Mouse (Mus musculus) stomach, postnatal 0 days (tissue): ENCODE results near the gene Bbs10. TPM values are rescaled to one million over a fixed set of nuclear protein-coding genes. Genes with fewer than 3 reads are reported as not detected.
A peak's percentile ranks its signal among the peaks of the same experiment; 100 is the strongest.

Experiments
- ATAC-seq: fragments of 200-750 bp; cut with Nextera tagmentation; 2 replicates; pipeline ENCODE4 v1.8.0; 2017; ENCODE audit not compliant: low FRiP score, low TSS enrichment
- DNase-seq: peaks from one replicate; pipeline ENCODE4 v3.0.0-alpha.2; 2016; ENCODE audit warnings: low spot score
- H3K27ac ChIP-seq: fragments of 300-500 bp; sonication (generic); replicated peaks from 2 replicates; pipeline ENCODE4 v1.5.1; 2014; ENCODE audit warnings: mild to moderate bottlenecking, control low read depth
- H3K27me3 ChIP-seq: fragments of 300-500 bp; sonication (generic); 2 replicates; pipeline ENCODE4 v1.6.1; 2014; ENCODE audit warnings: low read length; ENCODE audit not compliant: control insufficient read depth, insufficient read depth
- H3K36me3 ChIP-seq: fragments of 300-500 bp; sonication (generic); 2 replicates; pipeline ENCODE4 v1.6.1; 2014; ENCODE audit warnings: low read length, mixed read lengths; ENCODE audit not compliant: control insufficient read depth, insufficient read depth
- H3K4me1 ChIP-seq: fragments of 300-500 bp; sonication (generic); replicated peaks from 2 replicates; pipeline ENCODE4 v1.6.1; 2014; ENCODE audit warnings: antibody characterized with exemption; ENCODE audit not compliant: control insufficient read depth, insufficient read depth
- H3K4me2 ChIP-seq: fragments of 300-500 bp; sonication (generic); replicated peaks from 2 replicates; pipeline ENCODE4 v1.6.1; 2014; ENCODE audit warnings: low read depth, mild to moderate bottlenecking, control low read depth, moderate library complexity
- H3K4me3 ChIP-seq: fragments of 300-500 bp; sonication (generic); 2 replicates; pipeline ENCODE4 v1.5.1; 2014; ENCODE audit warnings: low read depth, low read length, control low read depth
- H3K9ac ChIP-seq: fragments of 300-500 bp; sonication (generic); 2 replicates; pipeline ENCODE4 v1.6.1; 2014; ENCODE audit warnings: mild to moderate bottlenecking, low read length, control low read depth, mixed read lengths
- H3K9me3 ChIP-seq: fragments of 300-500 bp; sonication (generic); 2 replicates; pipeline ENCODE4 v1.6.1; 2016; ENCODE audit warnings: low read length; ENCODE audit not compliant: control insufficient read depth
- CTCF ChIP-seq: IDR thresholded peaks from 2 replicates; pipeline ENCODE4 v1.5.1; 2016; ENCODE audit warnings: antibody characterized with exemption, low read depth, mild to moderate bottlenecking, moderate library complexity
- EP300 ChIP-seq: optimal IDR thresholded peaks from 2 replicates; pipeline ENCODE3; 2016; ENCODE audit warnings: antibody characterized with exemption
- WGBS: fragments of 180-500 bp; shearing (Covaris S2); extraction: QIAGEN DNeasy Blood & Tissue Kit; methylation state at CpG from one replicate; pipeline ENCODE4 v1.1.7; 2014; 5-methylcytosine and 5-hydroxymethylcytosine counted together
- polyA plus RNA-seq: library from polyadenylated mRNA; unstranded; fragments of >200 nt; fragmentation: Nextera tagmentation; extraction: Ambion mirVana; gene quantifications from 2 replicates; pipeline ENCODE4 v1.2.1, GENCODE M21; 2015

Gene Bbs10
- polyA plus RNA-seq, 1 experiment from 2014 or later = 1.5 TPM

- DNase-seq = no peak
- Histone ChIP-seq H3K9me3 (no peaks in the 10 kb centered on the region), H3K4me3 (no peak overlapping the region), H3K36me3 (no peaks in the 10 kb centered on the region), H3K27ac (no peak overlapping the region), H3K9ac (no peak overlapping the region), H3K27me3 (no peaks in the 10 kb centered on the region), H3K4me1 (no peaks in the 10 kb centered on the region), H3K4me2 (no peak overlapping the region)
- TF ChIP-seq EP300 (no peak), CTCF (peak; percentile 37)
- no peak for ATAC-seq
- 83% methylated on average over 6 of the region's 6 CpGs for WGBS
Measured at GRCm38 (mm10) chr10:111299591-111299990, 1.1 kb downstream of the Bbs10 start.

GRCm38 (mm10) chr10:111301041-111301440, 2.6 kb downstream of the Bbs10 start:
- no peaks in the 10 kb centered on the region for H3K36me3 ChIP-seq
- no peak overlapping the region for H3K27ac ChIP-seq
- no peak overlapping the region for H3K9ac ChIP-seq
- TF ChIP-seq CTCF (no peak), EP300 (no peak)
- ATAC-seq (no peak), DNase-seq (no peak)
- no peaks in the 10 kb centered on the region for H3K4me1 ChIP-seq
- no peaks in the 10 kb centered on the region for H3K9me3 ChIP-seq
- H3K27me3 ChIP-seq = no peaks in the 10 kb centered on the region
- WGBS = 89% methylated on average over 5 of the region's 5 CpGs
- no peak overlapping the region for H3K4me2 ChIP-seq
- H3K4me3 ChIP-seq = no peak overlapping the region

- H3K4me2 ChIP-seq = no peak overlapping the region
- no peak overlapping the region for H3K27ac ChIP-seq
Measured at GRCm38 (mm10) chr10:111302486-111302885, 4.0 kb downstream of the Bbs10 start.

DNA sequence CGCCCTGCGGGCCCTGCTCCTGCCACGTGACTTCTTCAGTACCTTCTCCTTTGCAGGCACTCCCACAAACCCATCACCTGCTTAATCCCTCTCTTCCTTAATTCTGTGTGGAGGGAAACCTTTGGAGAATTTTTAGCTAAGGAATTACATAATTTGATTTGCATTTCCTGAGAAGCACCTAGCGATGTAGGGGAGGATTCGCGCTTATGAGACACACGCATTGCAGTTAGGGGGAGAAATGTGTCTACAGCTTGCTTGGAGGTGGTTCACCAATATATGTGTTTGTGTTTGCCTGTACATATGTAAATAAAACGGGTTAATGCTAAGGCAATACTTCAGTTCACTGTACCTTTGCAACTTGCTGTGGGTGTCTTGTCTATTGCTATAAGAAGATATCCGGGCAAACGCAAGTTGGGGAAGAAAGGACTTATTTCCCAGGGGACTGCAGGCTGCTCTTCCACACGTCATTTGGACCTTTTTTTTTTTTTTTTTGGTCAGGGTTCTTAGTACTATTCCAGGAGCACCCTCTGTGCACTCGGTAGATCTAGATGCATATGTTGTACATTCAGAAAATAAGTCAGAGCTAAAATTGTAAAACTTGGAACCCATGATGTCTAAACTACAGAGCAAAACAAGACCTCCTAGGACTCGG, 10.5 kb downstream of the Bbs10 start:
- no peak overlapping the region for H3K4me3 ChIP-seq
- DNase-seq (peak; percentile 4), ATAC-seq (no peak)
- H3K4me2 ChIP-seq = no peak overlapping the region
- no peaks in the 10 kb centered on the region for H3K36me3 ChIP-seq
- no peaks in the 10 kb centered on the region for H3K9me3 ChIP-seq
- H3K27me3 ChIP-seq = no peaks in the 10 kb centered on the region
- no peak for TF ChIP-seq CTCF
- TF ChIP-seq EP300 = no peak
- WGBS = 88% methylated on average over 13 of the region's 13 CpGs
- H3K9ac ChIP-seq = no peak overlapping the region
- no peaks in the 10 kb centered on the region for H3K4me1 ChIP-seq
- H3K27ac ChIP-seq = no peak overlapping the region

More at GRCm38 (mm10) chr10:111302486-111302885, 4.0 kb downstream of the Bbs10 start:
- H3K4me1 ChIP-seq = no peaks in the 10 kb centered on the region
- DNase-seq (no peak), ATAC-seq (no peak)
- 90% methylated on average over 6 of the region's 6 CpGs for WGBS
- no peak overlapping the region for H3K4me3 ChIP-seq
- H3K9ac ChIP-seq = no peak overlapping the region
- no peaks in the 10 kb centered on the region for H3K9me3 ChIP-seq
- TF ChIP-seq CTCF (no peak), EP300 (no peak)
- no peaks in the 10 kb centered on the region for H3K36me3 ChIP-seq
- no peaks in the 10 kb centered on the region for H3K27me3 ChIP-seq

DNA sequence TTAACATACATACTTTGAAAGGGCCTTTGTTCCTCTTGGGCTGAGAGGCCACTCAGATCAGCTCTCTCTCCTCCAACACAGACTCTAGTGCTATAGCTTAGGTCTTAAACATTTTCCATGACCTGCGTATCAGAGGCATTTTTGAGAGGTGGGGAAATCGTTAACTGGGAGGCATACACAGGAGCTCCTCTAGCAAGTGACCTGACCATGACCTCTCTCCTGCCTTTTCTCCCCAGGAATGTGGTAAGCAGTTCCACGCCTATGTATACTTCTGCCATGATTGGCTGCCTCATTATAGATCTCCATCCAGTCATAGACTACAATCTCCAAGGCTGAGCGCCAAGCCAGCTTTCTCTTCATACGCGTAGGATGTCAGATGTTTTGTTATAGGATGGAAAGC, 14.8 kb downstream of the Bbs10 start:
- TF ChIP-seq EP300 (no peak), CTCF (no peak)
- no peak for DNase-seq
- no peak for ATAC-seq
- Histone ChIP-seq H3K27ac (no peak overlapping the region), H3K36me3 (no peaks in the 10 kb centered on the region), H3K4me3 (no peak overlapping the region), H3K9ac (no peak overlapping the region), H3K4me2 (no peak overlapping the region), H3K9me3 (no peaks in the 10 kb centered on the region), H3K4me1 (no peaks in the 10 kb centered on the region), H3K27me3 (no peaks in the 10 kb centered on the region)
- 53% methylated on average over 6 of the region's 6 CpGs for WGBS

- no peak for ATAC-seq
- H3K9me3 ChIP-seq = no peaks in the 10 kb centered on the region
- WGBS = 77% methylated on average over 10 of the region's 10 CpGs
Measured at GRCm38 (mm10) chr10:111314636-111315395, 16.3 kb downstream of the Bbs10 start.

More at GRCm38 (mm10) chr10:111314636-111315395, 16.3 kb downstream of the Bbs10 start:
- no peak for TF ChIP-seq EP300
- no peak for TF ChIP-seq CTCF
- Histone ChIP-seq H3K4me2 (no peak overlapping the region), H3K36me3 (no peaks in the 10 kb centered on the region), H3K9ac (no peak overlapping the region), H3K4me1 (no peaks in the 10 kb centered on the region), H3K27me3 (no peaks in the 10 kb centered on the region), H3K4me3 (no peak overlapping the region), H3K27ac (no peak overlapping the region)
- DNase-seq = no peak
